Mouse (Mus musculus) C2C12 (cell line): ENCODE data around the gene Paqr4. TPM values are rescaled to one million over a fixed set of nuclear protein-coding genes. Genes with fewer than 3 reads are reported as not detected.

ENCODE experiments used
- H3K27me3 ChIP-seq: one replicate; pipeline ENCODE4 v1.6.1; 2011; ENCODE audit not compliant: control insufficient read depth, insufficient read depth, insufficient read length
- H3K36me3 ChIP-seq: one replicate; pipeline ENCODE4 v1.6.1; 2011; ENCODE audit not compliant: control insufficient read depth, insufficient read depth
- H3K4me3 ChIP-seq: one replicate; pipeline ENCODE4 v1.5.1; 2011; ENCODE audit warnings: mild to moderate bottlenecking, control low read depth; ENCODE audit not compliant: poor library complexity, insufficient read depth, severe bottlenecking
- H3K79me2 ChIP-seq: one replicate; pipeline ENCODE4 v1.6.1; 2011; ENCODE audit not compliant: control insufficient read depth, insufficient read depth
- H3K79me3 ChIP-seq: one replicate; pipeline ENCODE4 v1.6.1; 2011; ENCODE audit warnings: low read depth, control low read depth
- H3ac ChIP-seq: one replicate; pipeline ENCODE3; 2011; ENCODE audit warnings: low read depth; ENCODE audit not compliant: control insufficient read depth, insufficient read length
- CEBPB ChIP-seq: IDR thresholded peaks from one replicate; pipeline ENCODE4 v1.6.1; 2011; ENCODE audit warnings: low read depth, mild to moderate bottlenecking, control low read depth, moderate library complexity
- CTCF ChIP-seq: IDR thresholded peaks from one replicate; pipeline ENCODE4 v1.5.1; 2011; ENCODE audit not compliant: control insufficient read depth, insufficient read depth, insufficient read length
- FOSL1 ChIP-seq: IDR thresholded peaks from one replicate; pipeline ENCODE4 v1.8.0; 2011; ENCODE audit warnings: mild to moderate bottlenecking, low read length; ENCODE audit not compliant: poor library complexity, insufficient read depth, severe bottlenecking
- MAX ChIP-seq: IDR thresholded peaks from one replicate; pipeline ENCODE4 v1.6.1; 2011; ENCODE audit warnings: mild to moderate bottlenecking, control low read depth
- MYOD1 ChIP-seq: IDR thresholded peaks from one replicate; pipeline ENCODE4 v1.6.1; 2011; ENCODE audit warnings: low read depth; ENCODE audit not compliant: control insufficient read depth, insufficient read length
- MYOG ChIP-seq: IDR thresholded peaks from one replicate; pipeline ENCODE4 v1.6.1; 2011; ENCODE audit not compliant: control insufficient read depth, insufficient read length; ENCODE audit errors: extremely low read depth
- USF1 ChIP-seq: IDR thresholded peaks from one replicate; pipeline ENCODE4 v1.6.1; 2011; ENCODE audit warnings: low read depth, mild to moderate bottlenecking, control low read depth, moderate library complexity
- polyA plus RNA-seq: library from polyadenylated mRNA; unstranded; fragments of >200 nt; fragmentation: generic; extraction: Trizol; gene quantifications from one replicate; pipeline ENCODE4 v1.2.1, GENCODE M21; 2012; ENCODE audit warnings: missing spikeins

Paqr4 gene
- polyA plus RNA-seq, 1 experiment, result 12.5 TPM

DNA sequence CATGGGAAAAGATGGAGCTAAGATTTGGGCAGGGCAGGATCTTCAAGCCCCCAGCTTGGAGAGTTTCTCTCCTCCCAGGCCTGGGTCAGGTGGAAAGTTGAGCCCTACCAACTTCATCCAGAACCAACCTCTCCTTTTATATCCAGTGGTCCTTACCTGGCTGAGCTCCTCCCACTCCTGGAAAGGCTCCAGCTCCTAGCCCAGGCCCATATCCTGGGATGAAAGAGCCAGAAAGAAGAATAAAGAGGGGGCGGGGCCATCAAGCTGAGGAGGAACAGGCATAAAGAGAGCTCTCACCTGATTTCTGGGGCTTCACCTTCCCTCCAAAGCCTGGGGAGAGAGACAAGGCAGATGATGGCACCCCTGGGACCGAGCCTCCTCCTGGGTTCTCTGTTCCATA is 23.7 kb downstream of the Paqr4 start:
- peaks cover 14% of the 10 kb centered on the region for H3K27me3 ChIP-seq
- H3K79me3 ChIP-seq, result no peaks in the 10 kb centered on the region
- H3ac ChIP-seq, result no peak overlapping the region
- no peak for TF ChIP-seq FOSL1
- no peak for TF ChIP-seq USF1
- no peak for TF ChIP-seq CEBPB
- TF ChIP-seq CTCF, result no peak
- no peak for TF ChIP-seq MYOG
- no peak for TF ChIP-seq MAX
- no peak for TF ChIP-seq MYOD1
- no peaks in the 10 kb centered on the region for H3K36me3 ChIP-seq
- no peaks in the 10 kb centered on the region for H3K79me2 ChIP-seq
- no peak overlapping the region for H3K4me3 ChIP-seq

DNA sequence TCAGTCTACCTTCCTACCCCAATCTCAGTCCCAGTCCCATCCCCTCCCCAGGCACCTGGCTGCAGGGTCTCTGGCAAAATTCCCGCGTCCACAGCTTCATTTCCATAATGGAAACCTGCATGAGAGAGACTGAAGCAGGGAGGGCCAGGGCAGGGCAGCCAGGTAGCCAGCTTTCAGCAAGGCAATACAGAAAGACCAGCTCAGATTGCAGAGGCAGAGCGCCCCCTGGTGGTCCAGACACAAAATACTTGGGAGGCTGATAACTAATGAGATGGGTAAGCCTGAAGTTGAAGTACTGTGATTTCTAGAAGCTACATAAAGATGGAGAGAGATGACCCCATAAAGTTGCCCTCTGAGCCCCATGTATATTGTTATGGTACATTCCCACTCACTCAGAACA is 34.5 kb downstream of the Paqr4 start:
- Histone ChIP-seq H3K27me3 (peaks cover 11% of the 10 kb centered on the region), H3K36me3 (no peaks in the 10 kb centered on the region), H3ac (no peak overlapping the region), H3K4me3 (no peak overlapping the region), H3K79me2 (no peaks in the 10 kb centered on the region), H3K79me3 (no peaks in the 10 kb centered on the region)
- TF ChIP-seq CTCF (peak; percentile 71), MYOD1 (no peak)

DNA sequence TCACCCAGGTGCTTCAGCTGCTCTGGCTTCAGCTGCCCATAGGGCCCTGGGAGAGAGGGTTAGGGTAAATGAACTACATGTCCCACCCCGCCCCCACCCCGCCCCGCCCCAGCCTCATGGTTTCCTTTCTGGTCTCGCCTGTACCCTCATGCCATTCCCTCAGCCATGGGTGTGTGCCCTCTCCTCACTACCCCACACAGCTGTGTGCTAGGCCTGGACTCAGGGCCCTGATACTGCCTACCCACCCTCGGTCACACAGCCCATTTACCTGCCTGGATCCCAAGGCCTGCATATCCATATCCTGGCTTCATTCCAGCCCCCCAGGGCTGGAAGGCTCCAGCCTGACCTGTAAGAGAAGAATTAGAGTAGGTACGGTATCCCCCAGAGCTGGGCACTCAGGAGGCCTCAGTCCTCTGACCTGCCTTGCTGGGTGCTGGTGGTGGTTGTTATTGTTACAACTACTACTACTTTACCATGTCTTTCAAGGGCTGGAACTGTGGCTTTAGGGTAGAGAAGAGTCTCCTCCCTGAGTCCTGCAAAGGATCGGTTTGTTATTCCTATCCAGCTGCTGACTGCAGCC is 35.1 kb downstream of the Paqr4 start:
- no peak overlapping the region for H3K4me3 ChIP-seq
- H3K79me2 ChIP-seq, result no peaks in the 10 kb centered on the region
- TF ChIP-seq MAX, result no peak
- no peak for TF ChIP-seq CTCF
- no peak for TF ChIP-seq FOSL1
- TF ChIP-seq USF1, result no peak
- no peak for TF ChIP-seq CEBPB
- TF ChIP-seq MYOG, result no peak
- H3K36me3 ChIP-seq, result no peaks in the 10 kb centered on the region
- no peaks in the 10 kb centered on the region for H3K79me3 ChIP-seq
- H3ac ChIP-seq, result no peak overlapping the region
- H3K27me3 ChIP-seq, result peaks cover 10% of the 10 kb centered on the region

DNA sequence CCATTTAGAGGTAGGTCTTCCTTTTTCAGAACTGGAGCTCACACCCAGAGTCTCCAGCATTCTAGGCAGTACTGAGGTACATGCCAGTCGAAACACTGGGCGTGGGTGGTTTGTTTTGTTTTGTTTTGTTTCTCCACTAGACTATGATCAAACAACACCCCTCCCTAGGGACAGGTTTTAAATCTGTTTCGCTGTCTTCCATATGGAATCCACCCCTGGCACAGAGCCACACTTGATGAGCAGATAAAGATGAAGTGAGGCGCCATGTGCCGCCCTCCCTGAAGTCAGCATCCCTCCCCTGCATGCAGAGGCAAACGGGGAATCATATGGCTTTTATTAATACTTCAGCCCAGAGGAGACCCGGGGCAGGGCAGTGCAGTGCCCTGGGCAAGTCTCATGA is 35.9 kb downstream of the Paqr4 start:
- H3K79me2 ChIP-seq, result no peaks in the 10 kb centered on the region
- H3K4me3 ChIP-seq, result no peak overlapping the region
- no peaks in the 10 kb centered on the region for H3K79me3 ChIP-seq
- H3ac ChIP-seq, result no peak overlapping the region
- H3K36me3 ChIP-seq, result no peaks in the 10 kb centered on the region
- H3K27me3 ChIP-seq, result peaks cover 1% of the 10 kb centered on the region
- no peak for TF ChIP-seq FOSL1
- TF ChIP-seq MYOG, result no peak
- no peak for TF ChIP-seq MAX

DNA sequence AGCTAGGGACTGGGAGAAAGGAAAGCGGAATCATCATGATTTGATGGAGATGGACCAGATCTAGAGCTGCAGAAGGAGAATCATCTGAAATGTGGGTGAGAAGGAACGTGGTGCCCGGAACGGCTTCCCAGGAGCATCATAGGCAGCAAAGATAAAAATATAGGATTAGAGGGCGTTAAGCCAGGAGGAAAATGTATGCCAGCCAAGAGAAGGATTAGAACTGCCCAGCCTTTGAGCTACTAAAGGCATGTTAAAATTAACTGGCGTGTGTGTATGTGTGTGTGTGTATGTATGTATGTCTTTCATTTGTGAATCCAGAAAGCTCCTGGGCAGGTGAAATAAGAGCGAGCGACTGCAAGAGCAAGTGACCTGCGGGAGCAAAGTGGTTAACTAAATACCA is 37.4 kb downstream of the Paqr4 start:
- H3K27me3 ChIP-seq, result no peaks in the 10 kb centered on the region
- no peaks in the 10 kb centered on the region for H3K79me3 ChIP-seq
- no peak for TF ChIP-seq FOSL1
- TF ChIP-seq MAX, result no peak
- TF ChIP-seq MYOD1, result no peak
- no peak for TF ChIP-seq CEBPB
- TF ChIP-seq MYOG, result no peak
- TF ChIP-seq CTCF, result no peak
- TF ChIP-seq USF1, result no peak
- no peaks in the 10 kb centered on the region for H3K36me3 ChIP-seq
- no peaks in the 10 kb centered on the region for H3K79me2 ChIP-seq
- no peak overlapping the region for H3K4me3 ChIP-seq
- H3ac ChIP-seq, result no peak overlapping the region

DNA sequence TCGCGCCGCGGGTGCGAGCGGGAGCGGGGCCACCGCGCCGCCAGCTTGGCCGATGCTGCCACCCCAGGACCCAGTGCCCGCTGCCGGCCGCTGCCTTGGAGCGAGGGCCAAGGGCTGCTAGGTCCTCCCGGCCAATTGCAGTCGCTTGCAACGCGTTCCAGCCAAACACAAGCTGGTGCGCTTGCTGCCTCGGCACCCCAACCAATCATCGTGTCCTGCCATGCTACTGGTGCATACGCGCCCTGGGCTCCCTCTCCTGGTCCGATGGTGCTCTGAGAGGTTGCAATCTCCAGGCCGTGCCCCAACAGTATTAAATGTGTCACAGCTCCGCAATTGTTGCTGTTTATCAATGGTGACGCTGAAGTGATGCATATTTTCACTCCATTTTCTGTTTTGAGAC is 40.6 kb downstream of the Paqr4 start:
- Histone ChIP-seq H3K4me3 (peak overlapping the region; percentile 41), H3K36me3 (no peaks in the 10 kb centered on the region), H3K79me2 (no peaks in the 10 kb centered on the region), H3K27me3 (no peaks in the 10 kb centered on the region), H3ac (peak overlapping the region; percentile 48), H3K79me3 (no peaks in the 10 kb centered on the region)
- TF ChIP-seq USF1, result no peak
- peak; percentile 93 for TF ChIP-seq CTCF
- TF ChIP-seq MAX, result peak; percentile 64
